Mouse (Mus musculus) bone marrow, adult 2 months (tissue): ENCODE measurements around the gene Nsfl1c. TPM values are rescaled to one million over a fixed set of nuclear protein-coding genes. Genes with fewer than 3 reads are reported as not detected.

Source experiments
- H3K27ac ChIP-seq: fragments of 200-500 bp; 2 replicates; pipeline ENCODE4 v1.5.1; 2012; ENCODE audit warnings: low read depth, mild to moderate bottlenecking, control low read depth, inconsistent platforms, low read length; ENCODE audit not compliant: control insufficient read depth, poor library complexity, insufficient read depth
- H3K4me1 ChIP-seq: fragments of 200-500 bp; 2 replicates; pipeline ENCODE4 v1.6.1; 2011; ENCODE audit warnings: low read length; ENCODE audit not compliant: control insufficient read depth, insufficient read depth
- H3K4me3 ChIP-seq: fragments of 200-500 bp; replicated peaks from 2 replicates; pipeline ENCODE3; 2011; ENCODE audit warnings: mild to moderate bottlenecking, low read depth, low read length, control low read depth; ENCODE audit not compliant: control insufficient read depth
- CTCF ChIP-seq: fragments of 200-500 bp; IDR thresholded peaks from 2 replicates; pipeline ENCODE4 v1.5.1; 2011; ENCODE audit warnings: low read length, control low read depth; ENCODE audit not compliant: control insufficient read depth, insufficient read depth
- POLR2A ChIP-seq: fragments of 200-500 bp; IDR thresholded peaks from 2 replicates; pipeline ENCODE4 v1.6.1; 2011; ENCODE audit warnings: low read depth, mild to moderate bottlenecking, control low read depth, low read length, borderline replicate concordance; ENCODE audit not compliant: control insufficient read depth
- WGBS: fragments of 180-500 bp; shearing (Covaris S2); methylation state at CpG from one replicate; pipeline ENCODE4 v1.1.7; 2018; 5-methylcytosine and 5-hydroxymethylcytosine counted together
- polyA plus RNA-seq: library from polyadenylated mRNA; stranded (reverse); fragments of >200 nt; gene quantifications from 2 replicates; pipeline ENCODE4 v1.2.4, GENCODE M21; 2011; ENCODE audit warnings: low replicate concordance; ENCODE audit not compliant: missing spikeins, insufficient read depth, insufficient read length

Gene Nsfl1c
- polyA plus RNA-seq, 1 experiment = 51.9 TPM

GRCm38 (mm10) chr2:151519000-151519399 is 25.0 kb downstream of the Nsfl1c start:
- Histone ChIP-seq H3K4me3 (no peak overlapping the region), H3K4me1 (no peaks in the 10 kb centered on the region), H3K27ac (no peak overlapping the region)
- WGBS = 81% methylated on average over 2 of the region's 2 CpGs
- no peak for TF ChIP-seq POLR2A
- no peak for TF ChIP-seq CTCF

GRCm38 (mm10) chr2:151524324-151525041 is 30.5 kb downstream of the Nsfl1c start:
- 56% methylated on average over 4 of the region's 4 CpGs for WGBS
- TF ChIP-seq CTCF = no peak
- no peak overlapping the region for H3K27ac ChIP-seq
- H3K4me1 ChIP-seq = no peaks in the 10 kb centered on the region
- no peak overlapping the region for H3K4me3 ChIP-seq

- TF ChIP-seq CTCF = no peak
- no peak for TF ChIP-seq POLR2A
- 69% methylated on average over 2 of the region's 2 CpGs for WGBS
- H3K4me1 ChIP-seq = no peaks in the 10 kb centered on the region
- H3K4me3 ChIP-seq = no peak overlapping the region
- H3K27ac ChIP-seq = no peak overlapping the region
Observed at GRCm38 (mm10) chr2:151525520-151525919, 31.5 kb downstream of the Nsfl1c start.

- Histone ChIP-seq H3K4me1 (no peaks in the 10 kb centered on the region), H3K27ac (no peak overlapping the region), H3K4me3 (no peak overlapping the region)
- whole genome bisulfite sequencing = 78% methylated on average over 1 of the region's 1 CpGs
- TF ChIP-seq CTCF (no peak), POLR2A (no peak)
Observed at GRCm38 (mm10) chr2:151528066-151528465, 34.1 kb downstream of the Nsfl1c start.

- Histone ChIP-seq H3K4me3 (no peak overlapping the region), H3K27ac (no peak overlapping the region), H3K4me1 (no peaks in the 10 kb centered on the region; the same call in 1 of the 2 replicates)
- TF ChIP-seq CTCF (no peak), POLR2A (no peak)
Observed at GRCm38 (mm10) chr2:151529169-151529568, 35.2 kb downstream of the Nsfl1c start.

GRCm38 (mm10) chr2:151530378-151531230 is 36.6 kb downstream of the Nsfl1c start:
- Histone ChIP-seq H3K4me3 (no peak overlapping the region), H3K4me1 (no peaks in the 10 kb centered on the region; the same call in 1 of the 2 replicates), H3K27ac (no peak overlapping the region)
- 17% methylated on average over 8 of the region's 8 CpGs for WGBS
- TF ChIP-seq CTCF (no peak), POLR2A (no peak)

GRCm38 (mm10) chr2:151533632-151534031 is 39.6 kb downstream of the Nsfl1c start:
- TF ChIP-seq CTCF = no peak
- 28% methylated on average over 6 of the region's 6 CpGs for WGBS
- H3K4me3 ChIP-seq = no peak overlapping the region
- H3K4me1 ChIP-seq = no peaks in the 10 kb centered on the region; the same call in 1 of the 2 replicates
- no peak overlapping the region for H3K27ac ChIP-seq

GRCm38 (mm10) chr2:151535961-151536617 is 42.1 kb downstream of the Nsfl1c start:
- H3K27ac ChIP-seq = peak overlapping the region; percentile 14; the same call in 1 of the 2 replicates
- H3K4me1 ChIP-seq = no peaks in the 10 kb centered on the region; the same call in 1 of the 2 replicates
- WGBS = 0% methylated on average over 1 of the region's 1 CpGs
- H3K4me3 ChIP-seq = no peak overlapping the region
- TF ChIP-seq POLR2A (no peak), CTCF (no peak)
